Mouse (Mus musculus): ENCODE data around the gene Rprd2. TPM values are rescaled to one million over a fixed set of nuclear protein-coding genes. Genes with fewer than 3 reads are reported as not detected.

Rprd2 gene
- total RNA-seq, 2 experiments from 2014 or later = 50.9 to 53.6 TPM

- DNase-seq = no peak
Measured at GRCm38 (mm10) chr3:95735071-95735670, 83.5 kb downstream of the Rprd2 start.

- no peak for DNase-seq
Measured at GRCm38 (mm10) chr3:95734092-95734702, 84.5 kb downstream of the Rprd2 start.

DNA sequence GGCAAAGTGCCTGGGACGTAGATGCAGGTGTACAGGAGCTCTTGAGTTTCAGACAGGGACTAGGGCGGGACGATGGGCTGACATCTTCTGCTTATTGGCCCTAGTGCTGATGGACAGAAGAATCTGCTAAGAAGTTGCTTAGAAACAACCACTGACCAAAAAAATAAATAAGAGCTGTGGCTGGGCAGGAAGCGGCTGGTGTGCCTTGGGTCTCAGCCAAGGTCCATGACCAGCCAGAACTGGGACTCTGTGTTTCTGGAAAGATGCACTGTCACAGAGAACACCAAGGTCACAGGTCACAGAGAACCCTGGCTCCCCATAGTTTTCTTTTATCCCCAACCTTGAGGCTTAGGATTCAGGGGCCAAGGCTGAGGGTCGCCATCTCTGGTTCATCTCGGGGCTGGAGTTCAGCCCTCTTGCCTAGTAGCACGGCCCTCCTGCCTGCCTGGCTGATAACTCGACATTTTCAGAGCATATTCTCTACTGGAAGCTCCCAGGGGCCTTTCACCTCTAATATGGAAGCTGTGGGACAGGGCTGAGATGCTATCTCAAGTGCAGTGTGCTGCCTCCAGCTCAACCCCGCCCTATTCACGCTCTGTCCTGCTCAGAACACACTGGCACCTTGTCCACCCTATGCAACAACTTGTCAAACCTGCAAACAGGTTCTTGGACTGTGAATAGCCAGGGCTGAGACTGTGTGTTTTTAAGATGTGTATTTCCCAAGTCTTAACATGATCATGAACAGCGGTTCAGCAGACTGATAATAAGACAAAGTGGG lies 85.7 kb downstream of the Rprd2 start:
- peak; percentile 51 for DNase-seq

DNA sequence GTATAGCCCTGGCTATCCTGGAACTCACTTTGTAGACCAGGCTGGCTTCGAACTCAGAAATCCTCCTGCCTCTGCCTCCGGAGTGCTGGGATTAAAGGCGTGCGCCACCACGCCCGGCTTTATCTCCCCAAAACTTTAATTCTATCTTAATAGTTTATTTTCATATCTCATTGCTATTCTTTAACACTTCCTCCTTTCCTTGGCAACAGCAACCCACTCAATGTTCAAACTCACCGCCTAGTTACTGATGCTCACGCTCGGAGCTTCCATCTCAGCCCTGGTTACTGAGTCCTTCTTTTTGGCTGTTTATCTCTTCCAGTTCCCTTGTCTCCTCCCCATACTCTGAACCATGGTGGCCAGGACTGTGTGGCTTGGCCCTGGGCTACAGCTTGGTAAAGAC lies 86.4 kb downstream of the Rprd2 start:
- no peak for DNase-seq

DNA sequence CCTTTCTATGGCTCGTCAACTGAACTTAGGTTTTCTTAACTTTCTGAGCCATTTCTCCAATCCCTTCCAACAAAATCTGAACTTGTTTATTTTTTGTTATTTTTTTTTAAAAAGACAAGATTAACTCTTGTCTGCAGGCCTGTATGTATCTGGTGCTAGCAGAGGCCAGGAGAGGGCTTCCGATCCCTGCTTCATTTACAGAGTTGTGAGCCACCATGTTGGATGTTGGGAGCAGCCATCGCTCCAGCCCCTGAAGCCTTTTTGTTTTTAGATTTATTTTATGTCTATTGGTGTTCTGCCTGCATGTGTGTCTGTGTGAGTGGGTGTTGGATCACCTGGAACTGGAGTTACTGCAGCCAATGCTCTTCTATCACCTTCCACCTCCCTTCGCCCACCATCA lies 86.9 kb downstream of the Rprd2 start:
- DNase-seq = no peak

- no peak for DNase-seq
Measured at GRCm38 (mm10) chr3:95730431-95730830, 88.2 kb downstream of the Rprd2 start.

DNA sequence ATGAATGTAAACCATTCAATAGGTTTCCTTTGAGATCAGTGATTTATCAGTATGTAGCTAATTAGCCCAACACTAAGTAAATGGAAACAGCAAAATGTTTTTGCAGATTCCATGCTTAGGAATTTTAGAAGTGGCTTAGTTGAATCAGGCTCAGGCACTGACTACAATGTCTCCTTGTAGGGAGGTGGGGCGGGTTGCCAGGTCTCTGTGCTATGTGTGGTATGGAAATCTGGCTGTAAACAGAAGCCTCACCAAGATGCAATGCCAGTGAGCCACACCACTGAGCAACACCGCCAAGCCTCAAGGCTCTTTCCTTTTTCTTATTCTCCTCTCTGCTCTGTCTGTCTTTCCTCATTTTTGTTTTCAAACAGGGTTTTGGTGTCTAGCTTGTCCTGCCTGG lies 89.8 kb downstream of the Rprd2 start:
- DNase-seq = peak; percentile 68

DNA sequence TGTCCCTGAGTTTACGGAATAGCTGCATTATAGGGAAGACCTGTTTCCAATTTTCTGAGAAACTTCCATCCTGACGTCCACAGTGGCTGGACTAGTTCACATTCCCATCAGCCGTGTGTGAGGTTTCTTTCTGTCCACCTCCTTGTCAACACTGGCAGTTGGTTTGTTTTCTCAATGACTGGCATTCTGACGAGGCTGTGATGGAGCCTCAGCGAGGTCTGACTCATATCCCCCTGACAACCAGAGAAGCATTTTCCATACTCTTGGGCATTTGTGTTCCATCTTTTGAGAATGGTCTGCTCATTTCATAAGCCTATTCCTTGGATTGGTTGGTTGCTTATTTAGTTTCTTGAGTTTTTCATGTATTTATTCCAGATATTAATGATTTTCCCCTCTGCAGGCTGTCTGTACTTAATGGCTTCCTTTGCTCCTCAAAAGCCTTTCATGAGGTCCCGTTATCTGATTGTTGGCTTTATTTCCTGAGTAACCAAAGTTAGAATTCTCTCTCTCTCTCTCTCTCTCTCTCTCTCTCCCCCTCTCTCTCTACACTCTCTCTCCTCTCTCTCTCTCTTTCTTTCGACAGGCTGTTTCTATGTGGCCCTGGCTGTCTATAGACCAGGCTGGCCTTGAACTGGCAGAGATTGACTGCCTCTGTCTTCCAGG lies 91.8 kb downstream of the Rprd2 start:
- DNase-seq = no peak

GRCm38 (mm10) chr3:95725863-95726262 lies 92.8 kb downstream of the Rprd2 start:
- no peak for DNase-seq

GRCm38 (mm10) chr3:95722386-95722785 lies 96.3 kb downstream of the Rprd2 start:
- DNase-seq = no peak

DNA sequence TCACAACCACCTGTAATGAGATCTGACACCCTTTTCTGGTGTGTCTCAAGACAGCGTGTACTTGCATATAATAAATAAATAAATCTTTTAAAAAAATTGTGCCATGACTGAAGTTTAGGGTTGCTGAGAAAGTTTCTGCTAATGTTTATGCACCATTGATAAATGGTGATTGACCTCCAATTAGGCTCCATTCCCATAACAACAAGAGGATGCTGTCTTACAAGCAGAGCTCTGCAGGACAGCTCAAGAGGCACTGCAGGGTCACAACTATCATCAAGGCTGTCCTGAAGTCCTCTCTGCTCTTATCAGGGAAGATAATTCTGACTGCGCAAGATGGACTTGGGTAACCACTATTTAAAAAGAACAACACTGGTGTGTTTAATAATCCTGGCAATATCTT lies 100.5 kb downstream of the Rprd2 start:
- no peak for DNase-seq

DNA sequence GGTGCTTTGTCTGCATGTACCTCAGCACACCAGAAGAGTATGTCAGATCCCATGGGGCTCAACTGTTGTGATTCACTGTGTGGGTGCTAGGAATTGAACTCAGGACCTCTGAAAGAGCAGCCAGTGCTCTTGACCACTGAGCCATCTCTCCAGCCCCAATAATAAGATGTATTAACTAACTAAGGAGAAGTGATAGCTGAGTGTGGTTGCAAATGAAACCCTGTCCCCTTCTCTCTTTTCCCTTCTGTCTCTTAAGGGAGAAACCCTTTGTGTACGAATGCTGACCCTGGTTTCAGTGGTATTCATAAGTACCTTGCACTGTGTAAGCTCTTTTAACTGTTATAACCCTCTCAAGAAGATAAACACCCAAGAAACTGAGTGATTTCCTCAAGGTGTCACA lies 102.6 kb downstream of the Rprd2 start:
- DNase-seq = no peak

Small RNA genes within 50 kb of the gene (microRNA-seq; reads per million reads assigned to microRNA genes)
- 0 to 0.41 reads per million in 2 experiments for gene Mir7014

Other genes with a start within 250 kb of the Rprd2 start
- 10 to 100 TPM; 16.9 to 20.5 TPM for gene Golph3l, start 229.9 kb downstream of the Rprd2 start, total RNA-seq (2021)
- 10 to 100 TPM; 49.2 to 50.5 TPM for gene Ensa, start 193.9 kb downstream of the Rprd2 start, total RNA-seq (2021)
- 100 to 1,000 TPM; 112 to 115 TPM for gene Mcl1, start 160.1 kb downstream of the Rprd2 start, total RNA-seq (2021)
- gene Adamtsl4, start 130.9 kb downstream of the Rprd2 start, total RNA-seq (2021) = 10 to 100 TPM; 13.5 to 14.6 TPM
- 10 to 100 TPM; 41.3 to 43.8 TPM for gene Ecm1, start 79.3 kb downstream of the Rprd2 start, total RNA-seq (2021)
- gene Tars2, start 58.7 kb downstream of the Rprd2 start, total RNA-seq (2021) = 10 to 100 TPM; 31.1 to 36.1 TPM
- 10 to 100 TPM; 28.3 to 30.5 TPM for gene Prpf3, start 37.0 kb upstream of the Rprd2 start, total RNA-seq (2021)
- 100 to 1,000 TPM; 250 TPM for gene Mrps21, start 52.7 kb upstream of the Rprd2 start, total RNA-seq (2021)
- 1 to 10 TPM; 1.7 to 2.0 TPM for gene Ciart, start 63.4 kb upstream of the Rprd2 start, total RNA-seq (2021)
- 10 to 100 TPM; 19.6 to 25.3 TPM for gene BC028528, start 73.1 kb upstream of the Rprd2 start, total RNA-seq (2021)
- 100 to 1,000 TPM; 150 to 162 TPM for gene Aph1a, start 75.1 kb upstream of the Rprd2 start, total RNA-seq (2021)
- gene Car14, start 85.8 kb upstream of the Rprd2 start, total RNA-seq (2021) = 10 to 100 TPM; 87.3 to 91.0 TPM
- gene Anp32e, start 110.4 kb upstream of the Rprd2 start, total RNA-seq (2021) = 100 to 1,000 TPM; 172 to 180 TPM
- 100 to 1,000 TPM; 141 to 164 TPM for gene Plekho1, start 177.1 kb upstream of the Rprd2 start, total RNA-seq (2021)
- 10 to 100 TPM; 33.7 to 34.5 TPM for gene Vps45, start 239.6 kb upstream of the Rprd2 start, total RNA-seq (2021)